Mouse (Mus musculus) limb, embryonic 10.5 days (tissue): Measurements from ENCODE around the gene Gm12887. TPM values are rescaled to one million over a fixed set of nuclear protein-coding genes. Genes with fewer than 3 reads are reported as not detected.

ENCODE experiments used
- DNase-seq: peaks from one replicate; pipeline ENCODE4 v3.0.0-alpha.2; 2017; ENCODE audit warnings: low spot score
- H3K27ac ChIP-seq: fragments of 300-500 bp; sonication (generic); 2 replicates; pipeline ENCODE4 v1.5.1; 2016; ENCODE audit warnings: mild to moderate bottlenecking
- H3K27me3 ChIP-seq: fragments of 300-500 bp; sonication (generic); 2 replicates; pipeline ENCODE4 v1.6.1; 2016; ENCODE audit warnings: low read depth, mild to moderate bottlenecking; ENCODE audit not compliant: poor library complexity, severe bottlenecking
- H3K36me3 ChIP-seq: fragments of 300-500 bp; sonication (generic); 2 replicates; pipeline ENCODE4 v1.6.1; 2016; ENCODE audit warnings: mild to moderate bottlenecking, moderate library complexity
- H3K4me1 ChIP-seq: fragments of 300-500 bp; sonication (generic); 2 replicates; pipeline ENCODE4 v1.6.1; 2016
- H3K4me3 ChIP-seq: fragments of 300-500 bp; sonication (generic); 2 replicates; pipeline ENCODE4 v1.5.1; 2016; ENCODE audit warnings: mild to moderate bottlenecking, moderate library complexity
- H3K9me3 ChIP-seq: fragments of 300-500 bp; sonication (generic); replicated peaks from 2 replicates; pipeline ENCODE4 v1.6.1; 2016; ENCODE audit warnings: mild to moderate bottlenecking
- WGBS: fragments of 180-500 bp; shearing (Covaris S2); methylation state at CpG from one replicate; pipeline ENCODE4 v1.1.7; 2016; 5-methylcytosine and 5-hydroxymethylcytosine counted together
- polyA plus RNA-seq: library from polyadenylated mRNA; unstranded; fragments of >200 nt; fragmentation: Nextera tagmentation; extraction: Ambion mirVana; gene quantifications from 2 replicates; pipeline ENCODE4 v1.2.1, GENCODE M21; 2016

Gene Gm12887
- polyA plus RNA-seq: not detected in 2 replicates

DNA sequence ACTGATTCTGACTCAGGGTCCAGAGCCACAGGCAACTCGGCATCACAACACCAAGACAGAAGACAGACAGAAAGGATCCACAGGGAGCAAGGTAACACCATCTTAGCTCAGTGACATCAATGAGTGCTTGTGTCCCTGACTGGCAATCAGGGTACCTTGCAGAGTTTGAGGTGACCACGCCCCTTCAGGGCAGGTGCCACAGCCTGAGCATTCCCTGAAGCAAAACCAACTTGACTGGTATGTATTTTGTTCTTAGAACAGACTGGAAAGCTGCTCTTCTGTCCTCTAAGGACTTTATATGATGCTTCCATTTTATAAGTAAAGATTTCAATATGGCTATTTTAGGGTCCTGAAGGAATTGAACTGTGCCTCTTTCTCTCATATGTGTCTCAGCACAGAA, at the start of gene Gm12887:
Gene Gm12887 (minus strand): TSS at position 101 of the 400 bp plus-strand sequence.
- no peak within 1 kb of the TSS for H3K4me3 ChIP-seq
- no peak for DNase-seq
- 60% methylated on average over 2 of the region's 2 CpGs for WGBS
- H3K27me3 ChIP-seq: no peaks in the 10 kb centered on the region
- no peaks in the 10 kb centered on the region for H3K36me3 ChIP-seq
- peaks cover 15% of the 10 kb centered on the region; the same call in 1 of the 2 replicates for H3K9me3 ChIP-seq
- H3K4me1 ChIP-seq: no peaks in the 10 kb centered on the region
- H3K27ac ChIP-seq: no peak within 1 kb of the TSS

DNA sequence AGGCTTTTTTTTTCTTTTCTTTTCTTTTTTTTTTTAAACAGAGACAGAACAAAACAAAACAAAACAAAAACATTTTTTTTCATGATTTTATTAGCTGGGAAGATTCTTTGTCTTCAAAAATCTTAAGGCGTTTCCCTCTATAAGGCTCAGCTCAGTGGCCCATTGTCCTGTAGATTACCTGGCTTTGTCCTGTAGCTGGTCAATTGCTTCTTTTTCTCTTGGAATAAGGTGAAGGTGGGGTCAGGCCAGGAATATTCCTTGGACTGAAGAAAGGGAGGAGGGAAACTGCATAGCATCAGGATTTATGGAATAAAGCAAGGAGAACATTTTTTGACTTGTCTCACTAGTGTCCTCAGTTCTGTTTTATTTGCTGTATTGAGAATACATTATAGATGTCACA, 35.1 kb upstream of the Gm12887 start:
- no peaks in the 10 kb centered on the region for H3K27me3 ChIP-seq
- H3K4me3 ChIP-seq: no peak overlapping the region
- peaks cover 4% of the 10 kb centered on the region for H3K9me3 ChIP-seq
- no peak overlapping the region for H3K27ac ChIP-seq
- no peak for DNase-seq
- H3K4me1 ChIP-seq: no peaks in the 10 kb centered on the region
- no peaks in the 10 kb centered on the region for H3K36me3 ChIP-seq
- WGBS: 88% methylated on average over 1 of the region's 1 CpGs

Other genes with a start within 250 kb of the Gm12887 start
- gene Gm12886, start 199.0 kb downstream of the Gm12887 start, polyA plus RNA-seq: not detected in 2 replicates